Mouse (Mus musculus) ES-Bruce4 (cell line): ENCODE measurements around the gene Olfr1093.

Experiments
- CTCF ChIP-seq: IDR thresholded peaks from one replicate; pipeline ENCODE4 v1.8.1; 2011; ENCODE audit warnings: low read depth, low read length
- EP300 ChIP-seq: IDR thresholded peaks from 2 replicates; pipeline ENCODE4 v1.6.1; 2011; ENCODE audit warnings: low read depth, low read length; ENCODE audit not compliant: insufficient read depth
- POLR2A ChIP-seq: IDR thresholded peaks from one replicate; pipeline ENCODE4 v1.8.1; 2011; ENCODE audit warnings: low read length; ENCODE audit not compliant: insufficient read depth

- TF ChIP-seq CTCF = no peak
- no peak for TF ChIP-seq EP300
- no peak for TF ChIP-seq POLR2A
These were observed at the start of gene Olfr1093 for GRCm38 (mm10) chr2:86782179-86782578.
